Mouse (Mus musculus) midbrain, embryonic 12.5 days (tissue): ENCODE data around the gene Arhgap24. TPM values are rescaled to one million over a fixed set of nuclear protein-coding genes. Genes with fewer than 3 reads are reported as not detected.
A peak's percentile ranks its signal among the peaks of the same experiment; 100 is the strongest.

Source experiments
- ATAC-seq: fragments of 200-750 bp; cut with Nextera tagmentation; 2 replicates; pipeline ENCODE4 v1.8.0; 2017; ENCODE audit warnings: low read depth, moderate TSS enrichment, moderate library complexity; ENCODE audit not compliant: low FRiP score
- H3K27ac ChIP-seq: fragments of 300-500 bp; sonication (generic); replicated peaks from 2 replicates; pipeline ENCODE4 v1.5.1; 2016; ENCODE audit warnings: mild to moderate bottlenecking
- H3K27me3 ChIP-seq: fragments of 300-500 bp; sonication (generic); 2 replicates; pipeline ENCODE4 v1.6.1; 2016; ENCODE audit warnings: mild to moderate bottlenecking
- H3K36me3 ChIP-seq: fragments of 300-500 bp; sonication (generic); 2 replicates; pipeline ENCODE4 v1.6.1; 2016
- H3K4me1 ChIP-seq: fragments of 300-500 bp; sonication (generic); 2 replicates; pipeline ENCODE4 v1.6.1; 2016
- H3K4me2 ChIP-seq: fragments of 300-500 bp; sonication (generic); replicated peaks from 2 replicates; pipeline ENCODE4 v1.6.1; 2016; ENCODE audit warnings: mild to moderate bottlenecking, moderate library complexity
- H3K4me3 ChIP-seq: fragments of 300-500 bp; sonication (generic); 2 replicates; pipeline ENCODE4 v1.5.1; 2016; ENCODE audit warnings: mild to moderate bottlenecking
- H3K9ac ChIP-seq: fragments of 300-500 bp; sonication (generic); replicated peaks from 2 replicates; pipeline ENCODE4 v1.6.1; 2016; ENCODE audit warnings: mild to moderate bottlenecking, moderate library complexity
- H3K9me3 ChIP-seq: fragments of 300-500 bp; sonication (generic); 2 replicates; pipeline ENCODE4 v1.6.1; 2016; ENCODE audit warnings: mild to moderate bottlenecking
- WGBS: fragments of 180-500 bp; shearing (Covaris S2); methylation state at CpG from one replicate; pipeline ENCODE4 v1.1.7; 2016; 5-methylcytosine and 5-hydroxymethylcytosine counted together
- polyA plus RNA-seq: library from polyadenylated mRNA; unstranded; fragments of >200 nt; fragmentation: Nextera tagmentation; extraction: Ambion mirVana; gene quantifications from 2 replicates; pipeline ENCODE4 v1.2.1, GENCODE M21; 2016

The Arhgap24 gene
- polyA plus RNA-seq, 1 experiment from 2014 or later = 5.7 TPM

- no peaks in the 10 kb centered on the region for H3K36me3 ChIP-seq
- H3K27ac ChIP-seq = no peak overlapping the region
- H3K4me2 ChIP-seq = no peak overlapping the region
- WGBS = 90% methylated on average over 5 of the region's 5 CpGs
- H3K9me3 ChIP-seq = no peaks in the 10 kb centered on the region
- ATAC-seq = no peak
- H3K4me1 ChIP-seq = no peaks in the 10 kb centered on the region
- H3K27me3 ChIP-seq = no peaks in the 10 kb centered on the region
- H3K4me3 ChIP-seq = no peak overlapping the region
- H3K9ac ChIP-seq = no peak overlapping the region
Observed at GRCm38 (mm10) chr5:102698396-102698795, 217.2 kb downstream of the Arhgap24 start.

GRCm38 (mm10) chr5:102698891-102699290 lies 217.7 kb downstream of the Arhgap24 start:
- WGBS = 93% methylated on average over 2 of the region's 2 CpGs
- Histone ChIP-seq H3K9ac (no peak overlapping the region), H3K36me3 (no peaks in the 10 kb centered on the region), H3K4me3 (no peak overlapping the region), H3K27me3 (no peaks in the 10 kb centered on the region), H3K9me3 (no peaks in the 10 kb centered on the region), H3K4me1 (no peaks in the 10 kb centered on the region), H3K4me2 (no peak overlapping the region), H3K27ac (no peak overlapping the region)
- ATAC-seq = no peak

GRCm38 (mm10) chr5:102702581-102702980 lies 221.4 kb downstream of the Arhgap24 start:
- 85% methylated on average over 6 of the region's 6 CpGs for whole genome bisulfite sequencing
- Histone ChIP-seq H3K4me1 (no peaks in the 10 kb centered on the region), H3K9ac (no peak overlapping the region), H3K27ac (no peak overlapping the region), H3K9me3 (no peaks in the 10 kb centered on the region), H3K4me3 (no peak overlapping the region), H3K27me3 (no peaks in the 10 kb centered on the region), H3K36me3 (no peaks in the 10 kb centered on the region), H3K4me2 (no peak overlapping the region)
- no peak for ATAC-seq

GRCm38 (mm10) chr5:102703325-102704099 lies 222.3 kb downstream of the Arhgap24 start:
- ATAC-seq = peak; percentile 38; the same call in 1 of the 2 replicates

GRCm38 (mm10) chr5:102705170-102705569 lies 224.0 kb downstream of the Arhgap24 start:
- no peak overlapping the region for H3K4me2 ChIP-seq
- no peaks in the 10 kb centered on the region for H3K4me1 ChIP-seq
- no peak for ATAC-seq
- H3K4me3 ChIP-seq = no peak overlapping the region
- H3K9ac ChIP-seq = no peak overlapping the region
- 48% methylated on average over 2 of the region's 2 CpGs for WGBS
- no peaks in the 10 kb centered on the region for H3K9me3 ChIP-seq
- H3K27me3 ChIP-seq = no peaks in the 10 kb centered on the region
- no peaks in the 10 kb centered on the region for H3K36me3 ChIP-seq
- H3K27ac ChIP-seq = no peak overlapping the region

More at GRCm38 (mm10) chr5:102703325-102704099, 222.3 kb downstream of the Arhgap24 start:
- Histone ChIP-seq H3K9ac (no peak overlapping the region), H3K4me3 (no peak overlapping the region), H3K4me2 (no peak overlapping the region), H3K27me3 (no peaks in the 10 kb centered on the region), H3K9me3 (no peaks in the 10 kb centered on the region), H3K36me3 (no peaks in the 10 kb centered on the region), H3K4me1 (no peaks in the 10 kb centered on the region), H3K27ac (no peak overlapping the region)
- 54% methylated on average over 5 of the region's 5 CpGs for WGBS

- Histone ChIP-seq H3K4me2 (no peak overlapping the region), H3K27ac (no peak overlapping the region), H3K27me3 (no peaks in the 10 kb centered on the region), H3K9ac (no peak overlapping the region), H3K4me1 (no peaks in the 10 kb centered on the region), H3K9me3 (no peaks in the 10 kb centered on the region), H3K36me3 (no peaks in the 10 kb centered on the region), H3K4me3 (no peak overlapping the region)
- 86% methylated on average over 7 of the region's 7 CpGs for WGBS
- no peak for ATAC-seq
Observed at GRCm38 (mm10) chr5:102710336-102710735, 229.1 kb downstream of the Arhgap24 start.

- Histone ChIP-seq H3K4me3 (no peak overlapping the region), H3K27ac (no peak overlapping the region), H3K27me3 (no peaks in the 10 kb centered on the region), H3K4me2 (no peak overlapping the region), H3K9me3 (no peaks in the 10 kb centered on the region), H3K36me3 (no peaks in the 10 kb centered on the region), H3K9ac (no peak overlapping the region), H3K4me1 (no peaks in the 10 kb centered on the region)
- 77% methylated on average over 8 of the region's 8 CpGs for WGBS
- ATAC-seq = no peak
Observed at GRCm38 (mm10) chr5:102719368-102719972, 238.3 kb downstream of the Arhgap24 start.

GRCm38 (mm10) chr5:102723558-102723957 lies 242.4 kb downstream of the Arhgap24 start:
- no peak overlapping the region for H3K4me3 ChIP-seq
- H3K4me1 ChIP-seq = no peaks in the 10 kb centered on the region
- no peak overlapping the region for H3K4me2 ChIP-seq
- H3K27ac ChIP-seq = no peak overlapping the region
- H3K9me3 ChIP-seq = no peaks in the 10 kb centered on the region
- no peaks in the 10 kb centered on the region for H3K27me3 ChIP-seq
- 94% methylated on average over 3 of the region's 3 CpGs for WGBS
- ATAC-seq = no peak
- H3K9ac ChIP-seq = no peak overlapping the region
- H3K36me3 ChIP-seq = no peaks in the 10 kb centered on the region

- no peak for ATAC-seq
- Histone ChIP-seq H3K9me3 (no peaks in the 10 kb centered on the region), H3K4me2 (no peak overlapping the region), H3K36me3 (no peaks in the 10 kb centered on the region), H3K27ac (no peak overlapping the region), H3K4me1 (no peaks in the 10 kb centered on the region), H3K4me3 (no peak overlapping the region), H3K9ac (no peak overlapping the region), H3K27me3 (no peaks in the 10 kb centered on the region)
- WGBS = 58% methylated on average over 9 of the region's 9 CpGs
Observed at GRCm38 (mm10) chr5:102724813-102725348, 243.7 kb downstream of the Arhgap24 start.

GRCm38 (mm10) chr5:102725365-102725764 lies 244.2 kb downstream of the Arhgap24 start:
- no peak for ATAC-seq

GRCm38 (mm10) chr5:102726985-102727384 lies 245.8 kb downstream of the Arhgap24 start:
- no peak for ATAC-seq
- Histone ChIP-seq H3K27ac (no peak overlapping the region), H3K9ac (no peak overlapping the region), H3K27me3 (no peaks in the 10 kb centered on the region), H3K4me2 (no peak overlapping the region), H3K4me3 (no peak overlapping the region), H3K4me1 (no peaks in the 10 kb centered on the region), H3K9me3 (no peaks in the 10 kb centered on the region), H3K36me3 (no peaks in the 10 kb centered on the region)
- 74% methylated on average over 4 of the region's 4 CpGs for WGBS

More at GRCm38 (mm10) chr5:102725365-102725764, 244.2 kb downstream of the Arhgap24 start:
- no peak overlapping the region for H3K4me2 ChIP-seq
- no peaks in the 10 kb centered on the region for H3K36me3 ChIP-seq
- H3K9me3 ChIP-seq = no peaks in the 10 kb centered on the region
- H3K27ac ChIP-seq = no peak overlapping the region
- H3K9ac ChIP-seq = no peak overlapping the region
- no peaks in the 10 kb centered on the region for H3K4me1 ChIP-seq
- H3K27me3 ChIP-seq = no peaks in the 10 kb centered on the region
- H3K4me3 ChIP-seq = no peak overlapping the region
- WGBS = 84% methylated on average over 6 of the region's 6 CpGs

GRCm38 (mm10) chr5:102728531-102728930 lies 247.3 kb downstream of the Arhgap24 start:
- Histone ChIP-seq H3K36me3 (no peaks in the 10 kb centered on the region), H3K9ac (no peak overlapping the region), H3K27ac (no peak overlapping the region), H3K4me3 (no peak overlapping the region), H3K27me3 (no peaks in the 10 kb centered on the region), H3K9me3 (no peaks in the 10 kb centered on the region), H3K4me2 (no peak overlapping the region), H3K4me1 (no peaks in the 10 kb centered on the region)
- no peak for ATAC-seq
